Mouse (Mus musculus) small intestine, adult 2 months (tissue): ENCODE measurements around the gene Gm4756. TPM values are rescaled to one million over a fixed set of nuclear protein-coding genes. Genes with fewer than 3 reads are reported as not detected.

ENCODE experiments used
- H3K27ac ChIP-seq: fragments of 200-500 bp; 2 replicates; pipeline ENCODE4 v1.5.1; 2012; ENCODE audit warnings: low read depth, low read length, control low read depth, inconsistent platforms; ENCODE audit not compliant: insufficient read depth
- H3K27me3 ChIP-seq: fragments of 200-500 bp; 2 replicates; pipeline ENCODE4 v1.6.1; 2012; ENCODE audit warnings: mild to moderate bottlenecking, moderate library complexity, low read length, inconsistent platforms; ENCODE audit not compliant: control insufficient read depth, insufficient read depth
- H3K36me3 ChIP-seq: fragments of 200-500 bp; 2 replicates; pipeline ENCODE4 v1.6.1; 2012; ENCODE audit warnings: mild to moderate bottlenecking, low read length, control low read depth, inconsistent platforms; ENCODE audit not compliant: control insufficient read depth, insufficient read depth
- H3K4me1 ChIP-seq: fragments of 200-500 bp; 2 replicates; pipeline ENCODE4 v1.6.1; 2012; ENCODE audit warnings: low read length, inconsistent platforms, mixed read lengths; ENCODE audit not compliant: control insufficient read depth, insufficient read depth, insufficient read length
- H3K4me3 ChIP-seq: fragments of 200-500 bp; 2 replicates; pipeline ENCODE4 v1.5.1; 2012; ENCODE audit warnings: low read depth, mild to moderate bottlenecking, control low read depth, inconsistent platforms, low read length, moderate library complexity
- CTCF ChIP-seq: fragments of 200-500 bp; IDR thresholded peaks from 2 replicates; pipeline ENCODE4 v1.5.1; 2012; ENCODE audit warnings: low read depth, mild to moderate bottlenecking, control low read depth, inconsistent platforms, low read length, moderate library complexity, mixed read lengths; ENCODE audit not compliant: insufficient replicate concordance, insufficient read length; ENCODE audit errors: extremely low read depth
- POLR2A ChIP-seq: fragments of 200-500 bp; IDR thresholded peaks from 2 replicates; pipeline ENCODE4 v1.6.1; 2012; ENCODE audit warnings: low read depth, mild to moderate bottlenecking, control low read depth, inconsistent platforms, low read length, moderate library complexity
- whole genome bisulfite sequencing: fragments of 180-500 bp; shearing (Covaris S2); methylation state at CpG from one replicate; pipeline ENCODE4 v1.1.7; 2018; 5-methylcytosine and 5-hydroxymethylcytosine counted together
- polyA plus RNA-seq: library from polyadenylated mRNA; depleted of rRNA; stranded (reverse); fragments of >200 nt; gene quantifications from 2 replicates; pipeline ENCODE4 v1.2.3, GENCODE M21; 2012

Gm4756 gene
- polyA plus RNA-seq, 1 experiment = not detected

DNA sequence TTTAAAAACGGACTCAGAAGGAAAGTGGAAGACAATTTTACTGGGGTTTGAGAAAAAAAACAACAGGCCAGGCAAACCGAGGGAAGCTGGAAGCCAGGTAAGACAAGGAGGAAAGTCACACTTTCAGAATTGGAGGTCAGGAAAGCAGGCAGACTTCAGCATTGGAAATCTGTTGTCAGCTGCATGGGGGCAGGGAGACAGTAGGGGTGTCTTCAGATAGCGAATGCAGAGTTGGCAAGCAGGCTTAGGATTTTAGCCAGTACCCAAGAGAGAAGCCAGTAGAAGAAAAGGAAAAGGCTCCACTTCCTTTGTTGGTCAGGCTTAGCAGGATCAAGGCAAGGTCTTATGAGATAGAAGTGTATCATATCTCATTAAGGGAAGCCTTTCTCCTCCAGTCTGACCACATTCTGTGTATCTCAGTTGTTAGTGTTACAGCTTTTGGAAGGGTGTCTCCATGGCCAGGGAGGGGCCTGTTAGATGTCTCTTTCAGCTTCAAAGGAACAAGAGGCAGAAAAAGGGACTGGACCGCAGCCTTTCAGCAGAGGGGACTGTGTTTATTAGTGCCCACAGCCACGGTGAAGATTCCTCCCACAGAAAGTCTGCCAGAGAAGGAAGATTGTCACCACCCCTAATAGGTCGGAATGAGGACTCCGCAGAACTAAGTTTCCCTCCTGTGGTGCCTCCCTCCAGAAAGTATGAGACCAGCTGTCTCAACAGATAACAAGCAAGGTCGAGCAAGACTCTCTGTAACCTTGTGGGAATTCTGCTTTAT, 33.2 kb upstream of the Gm4756 start:
- no peak overlapping the region for H3K4me3 ChIP-seq
- WGBS = 57% methylated on average over 8 of the region's 8 CpGs
- no peaks in the 10 kb centered on the region for H3K4me1 ChIP-seq
- H3K36me3 ChIP-seq = no peaks in the 10 kb centered on the region
- no peak overlapping the region for H3K27ac ChIP-seq
- TF ChIP-seq CTCF (no peak), POLR2A (no peak)
- no peaks in the 10 kb centered on the region for H3K27me3 ChIP-seq

GRCm38 (mm10) chr12:72681919-72682318, 32.5 kb upstream of the Gm4756 start:
- no peak overlapping the region for H3K27ac ChIP-seq
- no peaks in the 10 kb centered on the region for H3K27me3 ChIP-seq
- TF ChIP-seq POLR2A = no peak
- no peak for TF ChIP-seq CTCF
- whole genome bisulfite sequencing = 94% methylated on average over 1 of the region's 1 CpGs
- no peaks in the 10 kb centered on the region for H3K36me3 ChIP-seq
- H3K4me1 ChIP-seq = no peaks in the 10 kb centered on the region
- H3K4me3 ChIP-seq = no peak overlapping the region

DNA sequence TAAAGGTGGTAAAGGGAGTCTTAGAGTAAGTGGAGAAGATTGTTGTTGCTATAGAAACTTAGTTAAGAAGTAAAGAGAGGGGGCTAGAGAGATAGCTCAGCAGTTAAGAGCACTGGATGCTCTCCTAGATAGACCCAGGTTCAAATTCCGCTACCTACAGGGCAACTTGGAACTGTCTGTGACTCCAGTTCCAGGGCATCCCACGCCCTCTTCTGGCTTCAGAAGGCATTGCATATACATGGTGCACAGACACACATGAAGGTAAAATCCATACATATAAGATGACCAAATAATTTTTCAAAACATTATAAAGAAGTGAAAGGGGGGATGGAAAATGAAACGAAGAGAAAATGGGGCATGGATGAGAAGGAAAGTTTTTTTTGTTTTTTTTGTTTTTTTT, 30.2 kb upstream of the Gm4756 start:
- 69% methylated on average over 3 of the region's 3 CpGs for WGBS
- TF ChIP-seq CTCF (no peak), POLR2A (no peak)
- Histone ChIP-seq H3K36me3 (no peaks in the 10 kb centered on the region), H3K27me3 (no peaks in the 10 kb centered on the region), H3K4me3 (no peak overlapping the region), H3K4me1 (no peaks in the 10 kb centered on the region), H3K27ac (no peak overlapping the region)

- no peaks in the 10 kb centered on the region for H3K36me3 ChIP-seq
- 42% methylated on average over 2 of the region's 2 CpGs for WGBS
- no peak overlapping the region for H3K27ac ChIP-seq
- H3K27me3 ChIP-seq = no peaks in the 10 kb centered on the region
- TF ChIP-seq CTCF = no peak
- no peak for TF ChIP-seq POLR2A
- peaks cover 4% of the 10 kb centered on the region; the same call in 1 of the 2 replicates for H3K4me1 ChIP-seq
- no peak overlapping the region for H3K4me3 ChIP-seq
These were observed 25.4 kb upstream of the Gm4756 start for GRCm38 (mm10) chr12:72674820-72675219.

- no peak overlapping the region for H3K27ac ChIP-seq
- H3K4me3 ChIP-seq = no peak overlapping the region
- no peaks in the 10 kb centered on the region for H3K36me3 ChIP-seq
- peaks cover 4% of the 10 kb centered on the region; the same call in 1 of the 2 replicates for H3K4me1 ChIP-seq
- no peak for TF ChIP-seq CTCF
- TF ChIP-seq POLR2A = no peak
- WGBS = 43% methylated on average over 7 of the region's 7 CpGs
- H3K27me3 ChIP-seq = no peaks in the 10 kb centered on the region
These were observed 24.8 kb upstream of the Gm4756 start for GRCm38 (mm10) chr12:72674079-72674797.

DNA sequence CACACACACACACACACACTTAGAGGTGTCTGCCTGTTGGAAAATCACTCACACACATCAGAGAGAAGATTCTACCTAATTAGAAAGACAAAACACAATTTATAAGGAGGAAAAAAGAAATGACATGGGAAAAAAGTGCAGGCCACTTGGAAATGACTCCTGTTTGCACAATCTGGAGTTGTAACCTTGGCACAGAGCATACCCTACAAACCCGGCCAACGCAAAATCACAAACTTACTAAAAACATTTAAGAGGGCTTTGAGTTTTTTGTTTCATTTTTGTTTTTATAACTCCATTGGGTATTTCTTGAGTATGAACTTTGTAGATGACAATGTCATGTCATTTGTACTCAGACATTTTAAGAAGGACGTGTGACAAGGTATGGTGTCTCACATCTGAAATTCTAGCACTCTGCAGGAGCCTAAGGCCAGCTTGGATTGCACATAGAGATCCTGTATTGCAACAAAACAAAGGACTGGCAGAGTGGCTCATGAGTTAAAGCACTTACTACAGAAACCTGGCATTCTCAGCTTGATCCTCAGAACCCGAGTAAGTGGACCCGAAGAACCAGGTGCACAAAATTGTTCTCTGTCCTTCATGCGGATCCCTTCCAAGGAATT, 22.2 kb upstream of the Gm4756 start:
- Histone ChIP-seq H3K27ac (no peak overlapping the region), H3K36me3 (no peaks in the 10 kb centered on the region), H3K4me3 (no peak overlapping the region), H3K27me3 (no peaks in the 10 kb centered on the region), H3K4me1 (peaks cover 4% of the 10 kb centered on the region; the same call in 1 of the 2 replicates)
- TF ChIP-seq CTCF (no peak), POLR2A (no peak)
- 88% methylated on average over 6 of the region's 6 CpGs for WGBS

DNA sequence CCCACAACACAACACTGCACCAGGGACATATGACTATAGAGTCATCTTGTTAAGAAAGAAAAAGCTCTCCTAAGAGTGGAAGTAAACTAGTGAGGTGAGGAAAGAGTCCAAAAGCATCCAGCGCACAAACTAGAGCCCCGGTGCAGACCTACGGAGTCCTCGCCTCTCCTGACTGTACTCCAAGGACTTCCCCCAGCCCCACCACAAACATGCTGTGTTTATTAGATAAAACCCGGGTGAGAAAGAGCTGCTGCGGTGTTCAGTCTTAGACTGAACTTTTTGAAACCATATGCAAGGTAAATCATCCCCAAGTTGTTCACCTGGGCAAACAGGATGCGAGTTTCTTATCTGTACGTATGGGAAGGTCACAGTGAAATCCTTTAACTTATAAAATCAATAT, 21.5 kb upstream of the Gm4756 start:
- no peak overlapping the region for H3K4me3 ChIP-seq
- H3K4me1 ChIP-seq = peaks cover 4% of the 10 kb centered on the region; the same call in 1 of the 2 replicates
- H3K27ac ChIP-seq = no peak overlapping the region
- no peaks in the 10 kb centered on the region for H3K27me3 ChIP-seq
- H3K36me3 ChIP-seq = no peaks in the 10 kb centered on the region
- TF ChIP-seq POLR2A (no peak), CTCF (no peak)
- 80% methylated on average over 8 of the region's 8 CpGs for WGBS
